Mouse (Mus musculus): ENCODE measurements around the gene Pth2. TPM values are rescaled to one million over a fixed set of nuclear protein-coding genes. Genes with fewer than 3 reads are reported as not detected.

Pth2 gene
- total and polyA plus RNA-seq, 3 experiments, result not detected

DNA sequence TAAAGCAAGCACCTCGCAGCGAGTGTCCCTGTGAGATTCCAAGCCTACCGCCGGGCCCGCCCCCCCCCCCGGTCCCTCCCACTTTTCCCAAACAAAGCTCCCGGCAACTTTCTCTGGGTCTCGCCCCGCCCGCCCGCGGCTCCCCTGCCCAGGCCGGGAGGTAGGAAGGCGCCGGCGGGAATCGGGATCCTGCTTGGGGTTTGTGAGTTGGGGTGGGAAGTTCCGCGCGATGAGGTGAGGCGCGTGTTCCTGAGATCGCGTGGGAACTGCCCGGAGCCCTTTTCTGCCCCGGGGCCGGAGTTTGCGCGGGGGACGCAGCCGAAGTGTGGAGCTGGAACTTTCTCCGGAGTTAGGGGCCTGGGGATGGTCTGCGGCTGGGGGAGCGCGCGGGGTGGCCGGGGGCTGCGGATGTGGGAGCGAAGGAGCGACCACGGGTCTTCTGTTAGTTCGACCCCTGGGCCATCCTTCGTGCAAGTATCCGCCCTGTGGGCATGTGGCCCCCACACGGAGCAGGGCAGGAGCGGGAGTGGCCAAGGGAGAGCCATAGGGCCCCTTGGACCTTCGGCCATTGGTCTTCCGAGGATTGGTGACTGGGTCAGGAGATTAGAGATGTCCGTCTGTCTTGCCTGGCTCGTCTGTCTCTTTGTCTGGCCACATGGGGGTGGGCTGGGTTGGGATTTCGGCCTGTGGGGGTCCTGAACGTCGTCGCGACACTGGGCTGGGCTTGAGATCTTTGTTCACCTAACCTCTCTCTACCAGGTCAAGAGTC lies 35.1 kb downstream of the Pth2 start, which contains the start of gene Tead2:
Gene Tead2, plus strand, starts transcription at position 81 of the 769 bp plus-strand sequence.
- Histone ChIP-seq H3K36me3 (ENCODE audit: control insufficient read depth in 1 of 2, insufficient read depth in 2 of 2, low read length in 2 of 2) (peaks cover 0 to 11% of the 10 kb centered on the region in 2 experiments; a peak in 2 of 4 replicates), H3K79me2 (ENCODE audit: control insufficient read depth, insufficient read depth, low read length, poor library complexity) (no peaks in the 10 kb centered on the region), H3K4me1 (ENCODE audit: control insufficient read depth in 1 of 2, insufficient read depth in 2 of 2, low read length in 2 of 2) (peaks cover 10 to 26% of the 10 kb centered on the region in 2 experiments), H3K27me3 (ENCODE audit: control insufficient read depth in 1 of 2, insufficient read depth in 2 of 2, low read length in 2 of 2) (no peaks in the 10 kb centered on the region), H3K4me3 (ENCODE audit: control insufficient read depth in 1 of 2, insufficient read depth in 1 of 2, low read depth in 2 of 2, low read length in 2 of 2) (no peak within 1 kb of the TSS), H3K27ac (ENCODE audit: control insufficient read depth, low read depth, low read length) (no peak within 1 kb of the TSS), H3K9ac (ENCODE audit: control insufficient read depth, low read depth, low read length, poor library complexity, severe bottlenecking) (no peak within 1 kb of the TSS), H3K9me3 (replicated peaks; ENCODE audit: insufficient read depth, low read length) (no peaks in the 10 kb centered on the region)
- no peak for DNase-seq (ENCODE audit: low read depth, low spot score)
- TF ChIP-seq EP300 (IDR thresholded peaks at IDR 0.05; ENCODE audit: low read depth in 1 of 2, low read length in 2 of 2), result no peak
- TF ChIP-seq USF1 (IDR thresholded peaks at IDR 0.05; ENCODE audit: low read depth, low read length), result no peak
- no peak for TF ChIP-seq JUND (IDR thresholded peaks at IDR 0.05; ENCODE audit: low read depth, low read length)
- TF ChIP-seq ZMIZ1 (IDR thresholded peaks at IDR 0.05; ENCODE audit: low read depth, low read length), result no peak
- no peak for TF ChIP-seq E2F4 (IDR thresholded peaks at IDR 0.05; ENCODE audit: borderline replicate concordance, low read depth, low read length)
- TF ChIP-seq KAT2A (conservative IDR thresholded peaks at IDR 0.05; ENCODE audit: low read depth, low read length), result no peak
- TF ChIP-seq MAZ (IDR thresholded peaks at IDR 0.05; ENCODE audit: low read depth, low read length), result no peak
- no peak for TF ChIP-seq ETS1 (IDR thresholded peaks at IDR 0.05; ENCODE audit: low read depth, low read length)
- TF ChIP-seq ZKSCAN1 (IDR thresholded peaks at IDR 0.05; ENCODE audit: low read depth, low read length), result no peak
- TF ChIP-seq SMC3 (IDR thresholded peaks at IDR 0.05; ENCODE audit: low read depth, low read length), result no peak

- Histone ChIP-seq H3K79me2 (ENCODE audit: control insufficient read depth, insufficient read depth, low read length, poor library complexity) (no peaks in the 10 kb centered on the region), H3K9me3 (replicated peaks; ENCODE audit: insufficient read depth, low read length) (no peaks in the 10 kb centered on the region), H3K9ac (ENCODE audit: control insufficient read depth, low read depth, low read length, poor library complexity, severe bottlenecking) (no peak overlapping the region), H3K4me1 (ENCODE audit: control insufficient read depth in 1 of 2, insufficient read depth in 2 of 2, low read length in 2 of 2) (peaks cover 7 to 19% of the 10 kb centered on the region in 2 experiments), H3K36me3 (ENCODE audit: control insufficient read depth in 1 of 2, insufficient read depth in 2 of 2, low read length in 2 of 2) (peaks cover 0 to 9% of the 10 kb centered on the region in 2 experiments; a peak in 2 of 4 replicates), H3K27ac (ENCODE audit: control insufficient read depth, low read depth, low read length) (no peak overlapping the region), H3K27me3 (ENCODE audit: control insufficient read depth in 1 of 2, insufficient read depth in 2 of 2, low read length in 2 of 2) (no peaks in the 10 kb centered on the region), H3K4me3 (ENCODE audit: control insufficient read depth in 1 of 2, insufficient read depth in 1 of 2, low read depth in 2 of 2, low read length in 2 of 2) (no peak overlapping the region)
- TF ChIP-seq MAFK (IDR thresholded peaks at IDR 0.05; ENCODE audit: borderline replicate concordance, low read depth, low read length) (no peak), SIN3A (IDR thresholded peaks at IDR 0.05; ENCODE audit: low read length) (no peak), MAZ (IDR thresholded peaks at IDR 0.05; ENCODE audit: low read depth, low read length) (no peak), MYB (IDR thresholded peaks at IDR 0.05; ENCODE audit: low read depth, low read length) (no peak), TCF12 (IDR thresholded peaks at IDR 0.05; ENCODE audit: low read depth, low read length) (no peak), CTCF (IDR thresholded peaks at IDR 0.05 in 2 of 3, conservative IDR thresholded peaks at IDR 0.05 in 1 of 3; ENCODE audit: control insufficient read depth in 1 of 3, insufficient read depth in 1 of 3, low read depth in 2 of 3, low read length in 3 of 3, poor library complexity in 1 of 3, severe bottlenecking in 1 of 3) (no peak), RCOR1 (IDR thresholded peaks at IDR 0.05; ENCODE audit: low read depth, low read length) (no peak), MXI1 (IDR thresholded peaks at IDR 0.05; ENCODE audit: low read depth, low read length) (no peak), NELFE (IDR thresholded peaks at IDR 0.05; ENCODE audit: low read depth, low read length) (no peak), KAT2A (conservative IDR thresholded peaks at IDR 0.05; ENCODE audit: low read depth, low read length) (no peak)
- no peak for DNase-seq (ENCODE audit: low read depth, low spot score)
Observed at GRCm38 (mm10) chr7:45216442-45217183, 35.8 kb downstream of the Pth2 start.

Data from MEL (cell line).